Mouse (Mus musculus): ENCODE data around the gene Zfp472.
"Not testable (repeated sequence)": the region's sequence is repeated elsewhere in the genome, so short reads cannot be mapped to it uniquely, and the experiment has no call there.

The Zfp472 gene

GRCm38 (mm10) chr17:33008337-33008736 lies 42.7 kb downstream of the Zfp472 start:
- peak; percentile 34 for DNase-seq (ENCODE audit: low read depth)

GRCm38 (mm10) chr17:33020434-33020833 lies 54.8 kb downstream of the Zfp472 start:
- DNase-seq (ENCODE audit: low read depth) = not testable (repeated sequence)
